Mouse (Mus musculus) right cerebral cortex, adult 2 months (tissue): ENCODE measurements around the gene Icam5.
A peak's percentile ranks its signal among the peaks of the same experiment; 100 is the strongest.

Source experiments
- DNase-seq, 2 experiments: peaks; one replicate each; pipeline ENCODE4 v3.0.0; 2021 to 2022; ENCODE audit warnings: low spot score in 2 of 2

Gene Icam5

GRCm38 (mm10) chr9:21014691-21015570, 16.9 kb upstream of the Icam5 start:
- peak; percentile 26 to 50 for DNase-seq

DNA sequence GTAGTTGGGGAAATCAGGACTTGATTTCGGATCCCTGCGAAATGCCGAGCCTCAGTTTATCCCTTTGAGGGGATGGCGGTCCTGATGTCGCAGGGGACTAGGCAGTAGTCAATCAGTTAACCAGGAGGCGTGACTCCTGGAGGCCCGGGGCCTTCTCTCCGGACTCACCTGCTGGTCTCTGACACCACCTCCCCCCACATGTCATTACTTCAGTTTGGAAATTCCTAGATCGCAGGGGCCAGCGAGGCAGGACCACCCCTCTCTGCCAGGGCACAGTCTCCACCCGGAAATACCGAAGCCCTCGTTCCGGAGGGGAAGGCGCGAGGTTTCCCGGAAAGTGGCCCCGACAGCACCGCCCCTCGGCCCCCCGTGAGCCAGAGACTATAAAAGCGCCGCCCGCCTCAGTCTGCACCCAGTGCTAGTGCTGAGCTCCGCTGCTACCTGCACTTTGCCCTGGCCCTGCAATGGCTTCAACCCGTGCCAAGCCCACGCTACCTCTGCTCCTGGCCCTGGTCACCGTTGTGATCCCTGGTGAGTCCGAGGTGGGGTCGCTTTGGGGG, 16.2 kb upstream of the Icam5 start, which contains the start of gene Icam1:
Icam1 (plus strand) TSS at position 415 of the 560 bp plus-strand sequence.
- peak in 1 of 2 experiments; percentile 14 for DNase-seq

- no peak for DNase-seq
These were observed 15.3 kb upstream of the Icam5 start for GRCm38 (mm10) chr9:21016331-21017176.

- no peak for DNase-seq
These were observed 14.7 kb upstream of the Icam5 start for GRCm38 (mm10) chr9:21017177-21017575.

DNA sequence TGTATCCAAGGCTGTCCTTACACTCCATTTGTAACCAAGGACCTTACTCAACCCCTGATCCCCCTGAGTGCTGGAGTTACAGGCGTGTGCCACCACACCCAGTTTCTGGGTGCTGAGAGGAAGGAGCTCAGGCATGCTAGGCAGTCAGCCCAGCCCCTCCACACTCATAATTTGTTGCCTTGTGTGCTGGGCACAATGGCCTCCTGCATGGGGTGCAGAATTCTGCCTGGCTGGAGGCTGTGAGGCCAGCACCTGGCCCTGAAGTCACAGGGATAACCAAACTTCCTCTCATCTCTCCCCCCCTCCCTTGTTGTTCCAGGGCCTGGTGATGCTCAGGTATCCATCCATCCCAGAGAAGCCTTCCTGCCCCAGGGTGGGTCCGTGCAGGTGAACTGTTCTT, 13.3 kb upstream of the Icam5 start:
- DNase-seq = no peak

DNA sequence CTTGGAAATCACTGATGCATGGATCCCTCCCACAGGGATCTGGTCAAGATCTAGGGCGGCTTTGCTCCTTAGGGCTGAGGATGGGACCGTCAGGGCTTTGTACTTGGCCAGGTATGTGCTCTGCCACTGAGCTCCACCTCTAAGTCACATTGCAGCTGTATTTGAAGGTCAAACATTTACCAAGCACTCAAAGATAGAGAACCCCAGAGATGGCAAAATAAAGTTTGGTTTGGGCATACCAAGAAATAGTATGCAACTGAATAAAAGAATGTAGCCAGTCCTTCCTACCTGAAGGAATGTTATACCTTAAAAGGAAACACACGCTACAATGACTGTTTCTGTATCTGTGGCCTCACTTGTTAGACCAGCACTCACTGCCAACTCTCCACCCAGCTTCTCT, 10.5 kb upstream of the Icam5 start:
- no peak for DNase-seq

- no peak for DNase-seq
These were observed 9.6 kb upstream of the Icam5 start for GRCm38 (mm10) chr9:21022288-21022687.

DNA sequence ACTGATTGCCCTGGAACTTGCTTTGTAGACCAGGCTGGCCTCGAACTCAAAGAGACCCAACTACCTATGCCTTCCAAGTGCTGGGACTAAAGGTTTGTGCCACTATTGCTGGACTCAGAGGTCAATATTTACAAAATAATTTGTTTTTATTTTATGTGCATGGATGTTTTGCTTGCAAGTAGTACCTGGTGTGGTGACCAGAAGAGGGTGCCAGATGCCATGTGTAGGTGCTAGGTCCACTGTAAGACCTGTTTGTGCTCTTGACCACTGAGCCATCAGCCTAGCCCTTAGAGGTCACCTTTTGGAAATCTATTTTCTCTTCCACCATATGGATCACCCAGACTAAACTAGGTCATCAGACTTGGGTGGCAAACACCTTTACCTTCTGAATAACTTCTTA, 9.1 kb upstream of the Icam5 start:
- DNase-seq = no peak

DNA sequence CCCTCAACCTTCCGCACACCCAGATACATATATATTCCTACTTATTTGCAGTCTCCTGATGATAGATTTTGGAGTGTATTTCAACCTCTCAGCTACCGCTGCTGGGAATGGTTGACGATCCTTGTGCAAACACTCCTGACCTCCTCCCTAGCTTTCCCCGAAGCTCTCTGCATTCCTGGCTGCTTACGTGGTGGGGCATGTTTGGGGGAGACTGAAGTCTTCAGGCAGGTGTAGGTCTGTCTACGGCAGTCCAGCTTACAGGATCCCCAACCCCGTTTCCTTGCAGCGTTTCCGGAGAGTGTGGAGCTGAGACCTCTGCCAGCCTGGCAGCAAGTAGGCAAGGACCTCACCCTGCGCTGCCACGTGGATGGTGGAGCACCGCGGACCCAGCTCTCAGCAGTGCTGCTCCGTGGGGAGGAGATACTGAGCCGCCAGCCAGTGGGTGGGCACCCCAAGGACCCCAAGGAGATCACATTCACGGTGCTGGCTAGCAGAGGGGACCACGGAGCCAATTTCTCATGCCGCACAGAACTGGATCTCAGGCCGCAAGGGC, 6.5 kb upstream of the Icam5 start:
- DNase-seq = no peak

GRCm38 (mm10) chr9:21026849-21027248, 5.0 kb upstream of the Icam5 start:
- no peak for DNase-seq

DNA sequence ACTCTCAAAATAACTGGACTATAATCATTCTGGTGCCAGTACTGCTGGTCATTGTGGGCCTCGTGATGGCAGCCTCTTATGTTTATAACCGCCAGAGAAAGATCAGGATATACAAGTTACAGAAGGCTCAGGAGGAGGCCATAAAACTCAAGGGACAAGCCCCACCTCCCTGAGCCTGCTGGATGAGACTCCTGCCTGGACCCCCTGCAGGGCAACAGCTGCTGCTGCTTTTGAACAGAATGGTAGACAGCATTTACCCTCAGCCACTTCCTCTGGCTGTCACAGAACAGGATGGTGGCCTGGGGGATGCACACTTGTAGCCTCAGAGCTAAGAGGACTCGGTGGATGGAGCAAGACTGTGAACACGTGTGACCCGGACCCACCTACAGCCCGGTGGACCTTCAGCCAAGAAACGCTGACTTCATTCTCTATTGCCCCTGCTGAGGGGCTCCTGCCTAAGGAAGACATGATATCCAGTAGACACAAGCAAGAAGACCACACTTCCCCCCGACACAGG, 4.0 kb upstream of the Icam5 start:
- no peak for DNase-seq

DNA sequence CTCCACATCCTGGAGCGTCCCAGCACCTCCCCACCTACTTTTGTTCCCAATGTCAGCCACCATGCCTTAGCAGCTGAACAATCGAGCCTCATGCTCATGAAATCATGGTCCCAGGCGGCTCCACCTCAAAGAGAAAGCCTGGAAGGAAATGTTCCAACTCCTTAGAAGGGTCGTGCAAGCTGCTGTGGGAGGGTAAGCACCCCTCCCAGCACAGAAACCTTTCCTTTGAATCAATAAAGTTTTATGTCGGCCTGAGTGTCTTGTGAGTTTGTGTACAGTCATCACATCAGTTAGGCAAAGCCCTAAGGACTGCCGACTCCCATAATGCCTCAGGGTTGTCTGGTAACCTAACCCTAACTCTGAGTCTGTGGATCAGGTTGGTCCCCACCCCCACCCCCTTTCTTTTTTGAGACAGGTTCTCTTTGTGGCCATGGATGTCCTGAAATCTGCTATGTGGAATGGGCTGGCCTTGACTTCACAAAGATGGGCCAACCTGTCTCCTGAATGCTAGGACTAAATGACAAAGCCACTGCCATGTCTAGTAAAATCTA, 3.2 kb upstream of the Icam5 start:
- no peak for DNase-seq

- DNase-seq = peak; percentile 75 to 80
These were observed 2.4 kb upstream of the Icam5 start, which contains the start of gene Icam4 for GRCm38 (mm10) chr9:21029291-21030054. TSS of gene Icam4 (plus strand) at chr9:21029373.

DNA sequence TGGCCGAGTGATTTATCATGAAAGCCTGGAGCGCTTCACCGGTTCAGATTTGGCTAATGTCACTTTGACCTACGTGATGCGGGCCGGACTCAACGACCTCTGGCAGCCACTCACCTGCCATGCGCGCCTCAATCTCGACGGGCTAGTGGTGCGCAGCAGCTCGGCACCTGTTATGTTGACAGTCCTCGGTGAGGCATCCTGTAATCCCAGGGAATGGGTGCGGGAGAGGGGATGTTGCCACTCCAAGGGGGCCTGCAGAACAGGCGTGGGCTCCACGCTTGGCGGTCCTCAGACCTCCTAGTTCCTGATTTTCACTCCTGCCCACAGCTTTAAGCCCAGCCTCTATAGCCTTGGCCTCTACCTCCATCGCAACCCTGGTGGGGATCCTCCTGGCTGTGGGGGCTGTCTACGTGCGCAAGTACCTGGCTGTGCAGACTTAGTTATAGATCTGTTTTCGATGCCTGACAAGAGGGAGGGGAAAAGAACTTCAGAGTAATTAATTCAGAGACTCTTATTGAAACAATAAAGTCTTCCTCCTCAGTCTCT, 1.7 kb upstream of the Icam5 start:
- no peak for DNase-seq

- peak; percentile 84 to 85 for DNase-seq
These were observed 1.1 kb upstream of the Icam5 start for GRCm38 (mm10) chr9:21030781-21031250.

GRCm38 (mm10) chr9:21031251-21031895, 500 bp upstream of the Icam5 start:
- peak; percentile 83 to 85 for DNase-seq

- peak in 1 of 2 experiments; percentile 10 for DNase-seq
These were observed 618 bp downstream of the Icam5 start for GRCm38 (mm10) chr9:21032491-21032890.

DNA sequence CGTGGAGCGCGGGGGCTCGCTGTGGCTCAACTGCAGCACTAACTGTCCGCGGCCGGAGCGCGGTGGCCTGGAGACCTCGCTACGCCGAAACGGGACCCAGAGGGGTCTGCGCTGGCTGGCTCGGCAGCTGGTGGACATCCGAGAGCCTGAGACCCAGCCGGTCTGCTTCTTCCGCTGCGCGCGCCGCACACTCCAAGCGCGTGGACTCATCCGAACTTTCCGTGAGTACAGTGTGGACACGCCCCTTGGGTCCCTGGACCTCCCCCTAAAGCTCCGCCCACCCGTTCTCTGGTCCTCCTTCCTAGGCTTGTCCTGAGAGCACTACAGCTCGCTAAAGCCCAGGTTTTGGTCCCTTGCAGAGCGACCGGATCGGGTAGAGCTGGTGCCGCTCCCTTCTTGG, 1.3 kb downstream of the Icam5 start:
- peak; percentile 73 to 78 for DNase-seq

- peak in 1 of 2 experiments; percentile 16 for DNase-seq
These were observed 2.7 kb downstream of the Icam5 start for GRCm38 (mm10) chr9:21034481-21035085.
